In the genomic region with DNA sequence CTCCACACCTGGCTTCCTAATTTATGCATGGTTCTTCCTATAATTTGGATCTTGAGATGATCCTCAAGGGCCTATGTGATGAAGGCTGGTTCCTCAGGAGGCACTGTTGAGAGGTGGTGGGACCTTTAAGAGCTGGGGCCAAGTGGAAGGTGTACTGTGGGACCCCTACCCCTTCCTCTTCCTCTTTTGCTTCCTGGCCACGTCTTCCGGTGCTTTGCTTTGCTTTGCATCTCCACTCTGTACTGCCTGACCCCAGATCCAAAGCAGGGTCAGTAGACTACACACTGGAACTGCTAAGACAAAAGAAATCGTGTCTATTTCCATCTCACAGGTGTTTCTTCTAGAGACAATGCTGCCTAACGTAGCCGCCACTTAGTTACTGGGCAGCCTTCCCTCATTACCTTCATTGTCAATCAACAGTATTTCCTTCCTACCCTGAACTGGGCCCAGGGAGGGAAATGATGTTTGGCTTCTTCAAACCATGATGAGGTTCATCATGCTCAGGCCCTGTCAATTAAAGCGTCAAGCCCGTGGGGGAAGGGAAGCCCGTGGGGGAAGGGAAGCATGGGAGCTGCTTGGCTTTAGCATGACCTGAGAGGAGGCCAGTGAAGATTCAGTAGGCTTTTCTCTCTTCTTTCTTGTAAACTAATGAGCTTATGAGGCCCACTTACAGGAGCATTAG, we compare ENCODE assay signal across 8 mouse cellular contexts. TPM values are rescaled to one million over a fixed set of nuclear protein-coding genes. Genes with fewer than 3 reads are reported as not detected.
DNase-seq lines count a peak whose midpoint lies in the region; ATAC-seq lines count a peak whose summit lies in the region.

No protein-coding gene starts in this region.

- no peaks in the 10 kb centered on the region for H3K27me3 ChIP-seq in hindbrain, embryonic 14.5 days (ENCODE audit: control insufficient read depth, insufficient read depth, low read length)

- peak overlapping the region; percentile 80 for H3K4me2 ChIP-seq in hindbrain, embryonic 14.5 days (replicated peaks)

- DNase-seq in right cerebral cortex, postnatal 4 days = peak; percentile 25
- DNase-seq in right cerebral cortex, postnatal 36 days (ENCODE audit: low spot score in 2 of 2) = no peak
- DNase-seq in embryo, embryonic 10.5 days (ENCODE audit: low spot score) = peak; percentile 24
- DNase-seq in hindbrain, embryonic 14.5 days (ENCODE audit: low spot score) = peak; percentile 55
- DNase-seq in naive thymus-derived CD4-positive, alpha-beta T cell, adult 2 months (ENCODE audit: low read depth) = peak; percentile 71
- DNase-seq in layer of hippocampus, adult 9-11 months = no peak
- DNase-seq in layer of hippocampus, postnatal 10 days (ENCODE audit: low spot score in 2 of 2) = no peak
- no peak for DNase-seq in left cerebral cortex, adult 9 months (ENCODE audit: low spot score in 2 of 2)

- H3K9ac ChIP-seq in hindbrain, embryonic 14.5 days = peak overlapping the region; percentile 100

- H3K9me3 ChIP-seq in hindbrain, embryonic 14.5 days (ENCODE audit: control insufficient read depth, low read length) = no peaks in the 10 kb centered on the region

- H3K36me3 ChIP-seq in hindbrain, embryonic 14.5 days (replicated peaks; ENCODE audit: control insufficient read depth, insufficient read depth) = no peaks in the 10 kb centered on the region

- H3K27ac ChIP-seq in hindbrain, embryonic 14.5 days = peak overlapping the region; percentile 98

- H3K4me1 ChIP-seq in hindbrain, embryonic 14.5 days (replicated peaks; ENCODE audit: control insufficient read depth, insufficient read depth, low read length) = peaks cover 18% of the 10 kb centered on the region

- no peak for ATAC-seq in hindbrain, embryonic 14.5 days (ENCODE audit: low FRiP score)

- 32% methylated on average over 8 of the region's 8 CpGs for WGBS in hindbrain, embryonic 14.5 days

- H3K4me3 ChIP-seq in hindbrain, embryonic 14.5 days (replicated peaks; ENCODE audit: low read length) = peak overlapping the region; percentile 91

RNA-seq across cellular contexts. Expression of a gene that starts 2.9 kb away (rescaled TPM):
- 5,328 and 5,854 TPM in 2 replicates for polyA plus RNA-seq in hindbrain, embryonic 14.5 days (2014; fragmentation: Nextera tagmentation; extraction: Ambion mirVana)
- 1,000 to 10,000 TPM; 1,683 to 1,895 TPM for total RNA-seq in layer of hippocampus, postnatal 10 days (2021)

RNA-seq across cellular contexts. Expression of a gene that starts 55.9 kb away (rescaled TPM):
- 41.1 and 43.1 TPM in 2 replicates for polyA plus RNA-seq in hindbrain, embryonic 14.5 days (2014; fragmentation: Nextera tagmentation; extraction: Ambion mirVana)
- total RNA-seq in layer of hippocampus, postnatal 10 days (2021) = 10 to 100 TPM; 63.3 to 65.6 TPM

Comparison
In these comparisons a context has a peak if more than half of its experiments do, and no peak if none do; other contexts are left out.
1. DNase-seq: peak in right cerebral cortex, postnatal 4 days (single experiment), embryo, embryonic 10.5 days (single experiment), hindbrain, embryonic 14.5 days (single experiment) and naive thymus-derived CD4-positive, alpha-beta T cell, adult 2 months (single experiment); none in right cerebral cortex, postnatal 36 days (0 of 2), layer of hippocampus, adult 9-11 months (single experiment), layer of hippocampus, postnatal 10 days (0 of 2) and left cerebral cortex, adult 9 months (0 of 2).